Mouse (Mus musculus): ENCODE data around the gene Dock1. TPM values are rescaled to one million over a fixed set of nuclear protein-coding genes. Genes with fewer than 3 reads are reported as not detected.

Dock1 gene
- total and polyA plus RNA-seq, 2 experiments from 2014 or later: 8.0 to 15.2 TPM

GRCm38 (mm10) chr7:134723509-134723908 lies 53.1 kb downstream of the Dock1 start:
- no peaks in the 10 kb centered on the region for H3K4me1 ChIP-seq (ENCODE audit: insufficient read depth, low read length)
- 90% methylated on average over 5 of the region's 5 CpGs for WGBS

DNA sequence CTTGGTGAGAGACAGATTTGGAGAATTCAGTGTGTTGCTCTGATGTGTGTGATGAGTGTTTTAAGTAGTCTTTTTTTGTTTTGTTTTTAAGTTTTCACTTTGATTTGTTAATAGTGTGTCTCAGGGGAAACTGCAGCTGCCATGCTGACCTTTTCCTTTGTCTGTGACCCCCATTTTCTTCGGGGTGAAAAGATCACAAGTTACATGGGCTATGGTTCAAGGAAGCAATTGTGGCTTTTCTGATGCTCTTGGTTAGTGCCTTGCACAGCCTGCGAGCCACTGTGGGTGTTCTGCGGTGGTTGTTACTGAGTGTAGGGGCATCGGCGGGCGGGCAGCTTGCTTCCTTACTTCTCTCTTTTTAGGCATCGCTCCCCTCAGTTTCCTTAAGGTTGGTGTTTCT lies 54.4 kb downstream of the Dock1 start:
- TF ChIP-seq CTCF (IDR thresholded peaks at IDR 0.05; ENCODE audit: low read depth): no peak
- H3K4me2 ChIP-seq (ENCODE audit: low read depth, low read length): no peak overlapping the region
- no peak overlapping the region for H3K4me3 ChIP-seq (ENCODE audit: low read length)
- 20% methylated on average over 7 of the region's 7 CpGs for WGBS
- H3K9me3 ChIP-seq (ENCODE audit: low read length): no peaks in the 10 kb centered on the region
- no peaks in the 10 kb centered on the region for H3K27me3 ChIP-seq (ENCODE audit: insufficient read depth, low read length)
- no peak for ATAC-seq
- no peaks in the 10 kb centered on the region for H3K4me1 ChIP-seq (ENCODE audit: insufficient read depth, low read length)
- H3K36me3 ChIP-seq (ENCODE audit: insufficient read depth, low read length): no peaks in the 10 kb centered on the region
- H3K9ac ChIP-seq (replicated peaks; ENCODE audit: low read length): no peak overlapping the region
- H3K27ac ChIP-seq: no peak overlapping the region
- DNase-seq (ENCODE audit: low spot score): no peak

More at GRCm38 (mm10) chr7:134723509-134723908, 53.1 kb downstream of the Dock1 start:
- Histone ChIP-seq H3K36me3 (ENCODE audit: insufficient read depth, low read length) (no peaks in the 10 kb centered on the region), H3K27ac (no peak overlapping the region), H3K27me3 (ENCODE audit: insufficient read depth, low read length) (no peaks in the 10 kb centered on the region), H3K9me3 (ENCODE audit: low read length) (no peaks in the 10 kb centered on the region), H3K4me3 (ENCODE audit: low read length) (no peak overlapping the region), H3K4me2 (ENCODE audit: low read depth, low read length) (no peak overlapping the region), H3K9ac (replicated peaks; ENCODE audit: low read length) (no peak overlapping the region)
- no peak for TF ChIP-seq CTCF (IDR thresholded peaks at IDR 0.05; ENCODE audit: low read depth)
- ATAC-seq (no peak), DNase-seq (ENCODE audit: low spot score) (no peak)

GRCm38 (mm10) chr7:134725551-134726529 lies 55.4 kb downstream of the Dock1 start:
- no peak overlapping the region for H3K4me3 ChIP-seq (ENCODE audit: low read length)
- no peaks in the 10 kb centered on the region for H3K36me3 ChIP-seq (ENCODE audit: insufficient read depth, low read length)
- no peak overlapping the region for H3K4me2 ChIP-seq (ENCODE audit: low read depth, low read length)
- no peaks in the 10 kb centered on the region for H3K27me3 ChIP-seq (ENCODE audit: insufficient read depth, low read length)
- WGBS: 36% methylated on average over 11 of the region's 11 CpGs
- no peak overlapping the region for H3K9ac ChIP-seq (replicated peaks; ENCODE audit: low read length)
- no peak overlapping the region for H3K27ac ChIP-seq
- DNase-seq (ENCODE audit: low spot score): peak; percentile 45
- no peak for ATAC-seq
- H3K9me3 ChIP-seq (ENCODE audit: low read length): no peaks in the 10 kb centered on the region
- no peak for TF ChIP-seq CTCF (IDR thresholded peaks at IDR 0.05; ENCODE audit: low read depth)
- H3K4me1 ChIP-seq (ENCODE audit: insufficient read depth, low read length): no peaks in the 10 kb centered on the region

- WGBS: 90% methylated on average over 5 of the region's 5 CpGs
- ATAC-seq (no peak), DNase-seq (ENCODE audit: low spot score) (no peak)
- Histone ChIP-seq H3K4me1 (ENCODE audit: insufficient read depth, low read length) (no peaks in the 10 kb centered on the region), H3K9me3 (ENCODE audit: low read length) (no peaks in the 10 kb centered on the region), H3K27ac (no peak overlapping the region), H3K4me2 (ENCODE audit: low read depth, low read length) (no peak overlapping the region), H3K4me3 (ENCODE audit: low read length) (no peak overlapping the region), H3K36me3 (ENCODE audit: insufficient read depth, low read length) (no peaks in the 10 kb centered on the region), H3K9ac (replicated peaks; ENCODE audit: low read length) (no peak overlapping the region), H3K27me3 (ENCODE audit: insufficient read depth, low read length) (no peaks in the 10 kb centered on the region)
- TF ChIP-seq CTCF (IDR thresholded peaks at IDR 0.05; ENCODE audit: low read depth): no peak
Measured at GRCm38 (mm10) chr7:134726530-134727258, 56.2 kb downstream of the Dock1 start.

DNA sequence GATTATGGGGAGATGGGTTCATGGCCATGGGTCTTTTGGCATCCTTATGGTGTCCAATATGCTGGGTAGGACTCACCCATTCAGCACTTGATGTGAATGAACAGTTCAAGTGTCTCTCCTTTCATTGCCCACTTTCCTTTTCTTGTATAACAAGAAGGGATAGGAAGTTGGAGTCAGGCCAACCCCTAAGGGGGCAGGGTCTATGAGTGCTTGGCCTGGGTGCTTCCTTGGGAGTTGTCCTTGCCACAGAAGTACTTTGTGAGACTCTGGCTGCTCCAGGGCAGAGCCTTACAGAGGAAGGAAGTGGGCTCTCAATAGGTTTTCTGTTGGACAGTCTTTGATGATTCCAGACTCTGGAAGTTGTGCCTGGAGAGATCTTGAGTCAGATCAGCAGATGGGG lies 58.9 kb downstream of the Dock1 start:
- Histone ChIP-seq H3K4me3 (ENCODE audit: low read length) (no peak overlapping the region), H3K36me3 (ENCODE audit: insufficient read depth, low read length) (no peaks in the 10 kb centered on the region), H3K4me2 (ENCODE audit: low read depth, low read length) (no peak overlapping the region), H3K4me1 (ENCODE audit: insufficient read depth, low read length) (no peaks in the 10 kb centered on the region), H3K9me3 (ENCODE audit: low read length) (no peaks in the 10 kb centered on the region), H3K27ac (no peak overlapping the region), H3K9ac (replicated peaks; ENCODE audit: low read length) (no peak overlapping the region), H3K27me3 (ENCODE audit: insufficient read depth, low read length) (no peaks in the 10 kb centered on the region)
- TF ChIP-seq CTCF (IDR thresholded peaks at IDR 0.05; ENCODE audit: low read depth): no peak
- DNase-seq (ENCODE audit: low spot score): no peak
- no peak for ATAC-seq

GRCm38 (mm10) chr7:134730406-134731126 lies 60.1 kb downstream of the Dock1 start:
- no peak for TF ChIP-seq CTCF (IDR thresholded peaks at IDR 0.05; ENCODE audit: low read depth)
- Histone ChIP-seq H3K27ac (no peak overlapping the region), H3K4me1 (ENCODE audit: insufficient read depth, low read length) (no peaks in the 10 kb centered on the region), H3K9me3 (ENCODE audit: low read length) (no peaks in the 10 kb centered on the region), H3K36me3 (ENCODE audit: insufficient read depth, low read length) (no peaks in the 10 kb centered on the region), H3K9ac (replicated peaks; ENCODE audit: low read length) (no peak overlapping the region), H3K4me3 (ENCODE audit: low read length) (no peak overlapping the region), H3K4me2 (ENCODE audit: low read depth, low read length) (no peak overlapping the region), H3K27me3 (ENCODE audit: insufficient read depth, low read length) (no peaks in the 10 kb centered on the region)
- ATAC-seq (no peak), DNase-seq (ENCODE audit: low spot score) (no peak)
- 81% methylated on average over 3 of the region's 3 CpGs for WGBS

All from hindbrain, postnatal 0 days (tissue).